Mouse (Mus musculus) stomach, postnatal 0 days (tissue): ENCODE results near the gene Lrpprc. TPM values are rescaled to one million over a fixed set of nuclear protein-coding genes. Genes with fewer than 3 reads are reported as not detected.
A peak's percentile ranks its signal among the peaks of the same experiment; 100 is the strongest.

Experiments
- ATAC-seq: fragments of 200-750 bp; cut with Nextera tagmentation; 2 replicates; pipeline ENCODE4 v1.8.0; 2017; ENCODE audit not compliant: low FRiP score, low TSS enrichment
- DNase-seq: peaks from one replicate; pipeline ENCODE4 v3.0.0-alpha.2; 2016; ENCODE audit warnings: low spot score
- H3K27ac ChIP-seq: fragments of 300-500 bp; sonication (generic); replicated peaks from 2 replicates; pipeline ENCODE4 v1.5.1; 2014; ENCODE audit warnings: mild to moderate bottlenecking, control low read depth
- H3K27me3 ChIP-seq: fragments of 300-500 bp; sonication (generic); 2 replicates; pipeline ENCODE4 v1.6.1; 2014; ENCODE audit warnings: low read length; ENCODE audit not compliant: control insufficient read depth, insufficient read depth
- H3K36me3 ChIP-seq: fragments of 300-500 bp; sonication (generic); 2 replicates; pipeline ENCODE4 v1.6.1; 2014; ENCODE audit warnings: low read length, mixed read lengths; ENCODE audit not compliant: control insufficient read depth, insufficient read depth
- H3K4me1 ChIP-seq: fragments of 300-500 bp; sonication (generic); replicated peaks from 2 replicates; pipeline ENCODE4 v1.6.1; 2014; ENCODE audit warnings: antibody characterized with exemption; ENCODE audit not compliant: control insufficient read depth, insufficient read depth
- H3K4me2 ChIP-seq: fragments of 300-500 bp; sonication (generic); replicated peaks from 2 replicates; pipeline ENCODE4 v1.6.1; 2014; ENCODE audit warnings: low read depth, mild to moderate bottlenecking, control low read depth, moderate library complexity
- H3K4me3 ChIP-seq: fragments of 300-500 bp; sonication (generic); 2 replicates; pipeline ENCODE4 v1.5.1; 2014; ENCODE audit warnings: low read depth, low read length, control low read depth
- H3K9ac ChIP-seq: fragments of 300-500 bp; sonication (generic); 2 replicates; pipeline ENCODE4 v1.6.1; 2014; ENCODE audit warnings: mild to moderate bottlenecking, low read length, control low read depth, mixed read lengths
- H3K9me3 ChIP-seq: fragments of 300-500 bp; sonication (generic); 2 replicates; pipeline ENCODE4 v1.6.1; 2016; ENCODE audit warnings: low read length; ENCODE audit not compliant: control insufficient read depth
- CTCF ChIP-seq: IDR thresholded peaks from 2 replicates; pipeline ENCODE4 v1.5.1; 2016; ENCODE audit warnings: antibody characterized with exemption, low read depth, mild to moderate bottlenecking, moderate library complexity
- EP300 ChIP-seq: optimal IDR thresholded peaks from 2 replicates; pipeline ENCODE3; 2016; ENCODE audit warnings: antibody characterized with exemption
- WGBS: fragments of 180-500 bp; shearing (Covaris S2); extraction: QIAGEN DNeasy Blood & Tissue Kit; methylation state at CpG from one replicate; pipeline ENCODE4 v1.1.7; 2014; 5-methylcytosine and 5-hydroxymethylcytosine counted together
- polyA plus RNA-seq: library from polyadenylated mRNA; unstranded; fragments of >200 nt; fragmentation: Nextera tagmentation; extraction: Ambion mirVana; gene quantifications from 2 replicates; pipeline ENCODE4 v1.2.1, GENCODE M21; 2015

Lrpprc gene
- polyA plus RNA-seq, 1 experiment from 2014 or later: 14.6 TPM

DNA sequence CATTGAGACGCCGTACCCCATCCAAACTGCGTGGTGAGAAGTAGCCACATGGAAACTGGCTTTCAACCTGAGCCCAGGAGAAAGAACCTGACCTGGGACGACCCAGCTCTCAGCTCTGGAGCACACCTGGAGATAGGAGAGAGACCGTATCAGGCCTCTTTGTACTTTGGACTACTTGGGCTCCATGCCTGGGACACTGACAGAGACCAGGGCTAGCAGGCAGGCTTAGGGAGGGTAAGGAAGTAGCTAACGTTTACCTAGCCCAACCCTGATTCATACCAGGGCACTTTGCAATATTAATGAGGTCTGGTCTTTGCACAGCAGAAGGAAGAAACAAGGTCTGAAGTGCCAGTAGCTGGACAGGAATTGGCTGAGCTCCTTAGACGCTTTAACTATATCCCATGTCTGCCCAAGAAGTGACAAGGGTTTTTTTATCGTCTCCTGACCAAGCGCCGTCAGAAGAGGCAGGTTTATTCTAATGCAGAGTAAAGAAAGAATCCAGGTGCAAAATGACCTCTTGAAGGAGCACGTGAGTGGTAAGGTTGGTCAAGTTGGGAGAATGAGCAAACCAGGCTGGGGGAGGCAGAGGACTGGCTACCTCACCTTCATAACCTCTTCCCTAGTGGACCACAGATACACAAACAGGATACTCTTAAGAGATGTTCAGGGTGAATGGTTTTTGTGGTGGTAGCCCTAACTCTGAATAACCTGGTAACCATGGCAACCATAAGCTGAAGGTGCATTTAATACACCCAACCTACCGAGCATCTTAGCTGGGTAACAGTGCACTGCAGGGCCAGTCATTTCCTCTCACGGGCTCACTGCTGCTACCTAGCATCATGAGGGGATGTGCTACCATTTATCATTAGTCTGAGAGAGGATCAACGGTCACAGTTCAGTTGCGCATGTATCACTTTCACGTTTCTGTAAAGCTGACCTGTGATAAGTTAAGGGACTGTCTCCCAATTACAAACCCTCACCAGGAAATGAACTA lies 117.9 kb downstream of the Lrpprc start:
- Histone ChIP-seq H3K9me3 (no peaks in the 10 kb centered on the region), H3K4me1 (no peaks in the 10 kb centered on the region), H3K4me3 (no peak overlapping the region), H3K36me3 (no peaks in the 10 kb centered on the region), H3K4me2 (no peak overlapping the region), H3K27me3 (no peaks in the 10 kb centered on the region), H3K9ac (no peak overlapping the region), H3K27ac (no peak overlapping the region)
- TF ChIP-seq CTCF (no peak), EP300 (no peak)
- WGBS: 54% methylated on average over 16 of the region's 16 CpGs
- ATAC-seq (peak; percentile 95), DNase-seq (peak; percentile 67)

DNA sequence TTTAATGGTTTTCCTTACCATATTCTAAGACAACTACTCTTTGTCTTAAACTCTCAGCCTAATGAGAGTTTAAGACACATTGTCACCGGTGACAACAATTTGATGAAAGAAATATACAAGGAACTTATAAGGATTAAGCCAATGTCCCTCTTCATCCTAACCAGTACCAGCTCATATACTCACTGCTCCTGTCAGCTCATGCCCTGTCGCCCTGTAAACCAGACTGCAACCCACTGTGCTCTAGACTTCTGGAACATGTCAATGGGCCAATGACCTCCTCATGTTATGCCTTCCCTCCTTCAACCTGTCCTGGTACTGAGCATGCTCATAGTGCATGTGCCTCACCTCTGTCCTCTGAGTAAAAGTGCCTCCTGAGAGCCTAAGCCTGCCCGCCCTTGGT lies 122.7 kb downstream of the Lrpprc start:
- no peaks in the 10 kb centered on the region for H3K4me1 ChIP-seq
- WGBS: 89% methylated on average over 3 of the region's 3 CpGs

GRCm38 (mm10) chr17:84665691-84666090 lies 124.9 kb downstream of the Lrpprc start:
- Histone ChIP-seq H3K4me3 (no peak overlapping the region), H3K27ac (no peak overlapping the region), H3K9me3 (no peaks in the 10 kb centered on the region), H3K4me1 (no peaks in the 10 kb centered on the region), H3K9ac (no peak overlapping the region), H3K36me3 (no peaks in the 10 kb centered on the region), H3K27me3 (no peaks in the 10 kb centered on the region), H3K4me2 (no peak overlapping the region)
- peak; percentile 29 for DNase-seq
- no peak for TF ChIP-seq CTCF
- no peak for TF ChIP-seq EP300
- ATAC-seq: no peak
- 43% methylated on average over 9 of the region's 9 CpGs for WGBS

More for the DNA sequence above, 122.7 kb downstream of the Lrpprc start:
- no peak overlapping the region for H3K4me3 ChIP-seq
- no peaks in the 10 kb centered on the region for H3K27me3 ChIP-seq
- H3K9me3 ChIP-seq: no peaks in the 10 kb centered on the region
- H3K9ac ChIP-seq: no peak overlapping the region
- ATAC-seq: no peak
- H3K27ac ChIP-seq: no peak overlapping the region
- no peaks in the 10 kb centered on the region for H3K36me3 ChIP-seq
- no peak for DNase-seq
- no peak for TF ChIP-seq EP300
- no peak for TF ChIP-seq CTCF
- H3K4me2 ChIP-seq: no peak overlapping the region

GRCm38 (mm10) chr17:84665053-84665452 lies 125.5 kb downstream of the Lrpprc start:
- no peak for ATAC-seq
- no peaks in the 10 kb centered on the region for H3K9me3 ChIP-seq
- WGBS: 48% methylated on average over 10 of the region's 10 CpGs

DNA sequence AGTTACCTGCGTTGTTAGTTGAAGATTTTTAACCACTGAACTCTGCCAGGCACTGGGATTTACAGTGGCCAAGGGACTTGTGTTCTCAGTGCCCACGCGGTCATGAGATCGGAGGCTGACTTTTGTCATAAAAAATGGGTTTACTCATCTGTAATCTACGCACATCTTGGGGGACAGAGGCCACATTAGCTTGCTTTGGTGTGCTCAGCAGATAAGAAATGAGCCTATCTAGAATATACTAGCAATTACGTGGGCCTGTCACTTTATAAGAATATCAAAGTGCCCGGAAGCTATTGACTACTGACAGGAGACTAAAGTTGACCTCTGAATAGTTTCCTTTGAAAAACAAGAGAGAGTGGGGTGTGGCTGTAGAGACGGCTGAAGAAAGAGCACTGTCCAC lies 131.6 kb downstream of the Lrpprc start:
- Histone ChIP-seq H3K9me3 (no peaks in the 10 kb centered on the region), H3K27ac (no peak overlapping the region), H3K36me3 (no peaks in the 10 kb centered on the region), H3K9ac (no peak overlapping the region), H3K4me3 (no peak overlapping the region), H3K27me3 (no peaks in the 10 kb centered on the region), H3K4me2 (no peak overlapping the region), H3K4me1 (no peaks in the 10 kb centered on the region)
- 70% methylated on average over 8 of the region's 8 CpGs for WGBS
- ATAC-seq: no peak
- DNase-seq: no peak
- TF ChIP-seq CTCF: no peak
- no peak for TF ChIP-seq EP300

More at GRCm38 (mm10) chr17:84665053-84665452, 125.5 kb downstream of the Lrpprc start:
- TF ChIP-seq CTCF (no peak), EP300 (no peak)
- Histone ChIP-seq H3K4me1 (no peaks in the 10 kb centered on the region), H3K4me2 (no peak overlapping the region), H3K9ac (no peak overlapping the region), H3K4me3 (no peak overlapping the region), H3K27me3 (no peaks in the 10 kb centered on the region), H3K36me3 (no peaks in the 10 kb centered on the region), H3K27ac (no peak overlapping the region)
- no peak for DNase-seq

GRCm38 (mm10) chr17:84658195-84658594 lies 132.4 kb downstream of the Lrpprc start:
- TF ChIP-seq CTCF: no peak
- no peak for TF ChIP-seq EP300
- H3K36me3 ChIP-seq: no peaks in the 10 kb centered on the region
- H3K4me2 ChIP-seq: no peak overlapping the region
- ATAC-seq (no peak), DNase-seq (no peak)
- no peaks in the 10 kb centered on the region for H3K9me3 ChIP-seq
- no peak overlapping the region for H3K9ac ChIP-seq
- H3K4me3 ChIP-seq: no peak overlapping the region
- no peak overlapping the region for H3K27ac ChIP-seq
- 34% methylated on average over 5 of the region's 5 CpGs for WGBS
- no peaks in the 10 kb centered on the region for H3K4me1 ChIP-seq
- no peaks in the 10 kb centered on the region for H3K27me3 ChIP-seq
